Mouse (Mus musculus): ENCODE measurements at regions not wholly inside any gene's neighbourhood (a gene's known extent, or its start where the extent isn't known, plus 50 kb on each side); places are given as distances from the start of the nearest gene placed in this dataset.

DNA sequence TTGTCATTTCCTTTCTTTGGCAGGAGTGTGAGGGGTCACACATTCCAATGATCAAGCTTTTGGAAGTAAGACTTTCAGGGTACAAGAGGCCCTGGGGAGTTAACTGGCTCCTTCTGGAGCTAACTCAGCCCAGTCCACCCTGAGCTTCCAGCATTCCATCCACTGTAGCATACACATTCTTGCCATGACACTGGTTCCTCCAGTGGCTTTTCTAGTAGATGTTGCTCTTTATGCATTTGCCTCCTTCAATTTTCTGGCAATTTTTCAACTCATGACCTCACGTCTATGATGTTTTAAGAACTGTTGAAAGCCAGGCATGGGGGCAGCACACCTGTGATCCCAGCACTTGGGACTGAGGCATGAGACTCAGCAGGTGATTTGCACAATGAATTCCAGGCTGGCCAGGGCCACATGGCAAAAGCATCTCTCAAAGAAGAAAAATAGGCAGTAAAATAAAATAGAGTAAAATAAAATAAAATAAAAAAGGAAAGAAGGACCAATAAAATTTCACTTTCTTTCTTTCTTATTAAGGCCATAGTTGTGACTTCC, 113.0 kb downstream of the Plk2 start:
- no peak for DNase-seq
- no peaks in the 10 kb centered on the region for H3K27me3 ChIP-seq (replicated peaks; ENCODE audit: control insufficient read depth, insufficient read depth, low read length)
- TF ChIP-seq POLR2A (IDR thresholded peaks at IDR 0.05; ENCODE audit: low read depth, low read length) = no peak
- TF ChIP-seq CTCF (conservative IDR thresholded peaks at IDR 0.05; ENCODE audit: insufficient read depth, insufficient read length, low read depth, low read length) = no peak
- H3K4me3 ChIP-seq (ENCODE audit: insufficient read depth, low read depth, low read length) = no peak overlapping the region
- no peaks in the 10 kb centered on the region for H3K36me3 ChIP-seq (ENCODE audit: control insufficient read depth, insufficient read depth, low read length)
- WGBS = 56% methylated on average over 1 of the region's 1 CpGs
- H3K4me1 ChIP-seq (ENCODE audit: control insufficient read depth, insufficient read depth, low read length) = no peaks in the 10 kb centered on the region
- no peak overlapping the region for H3K27ac ChIP-seq (ENCODE audit: insufficient read depth, low read depth, low read length)

DNA sequence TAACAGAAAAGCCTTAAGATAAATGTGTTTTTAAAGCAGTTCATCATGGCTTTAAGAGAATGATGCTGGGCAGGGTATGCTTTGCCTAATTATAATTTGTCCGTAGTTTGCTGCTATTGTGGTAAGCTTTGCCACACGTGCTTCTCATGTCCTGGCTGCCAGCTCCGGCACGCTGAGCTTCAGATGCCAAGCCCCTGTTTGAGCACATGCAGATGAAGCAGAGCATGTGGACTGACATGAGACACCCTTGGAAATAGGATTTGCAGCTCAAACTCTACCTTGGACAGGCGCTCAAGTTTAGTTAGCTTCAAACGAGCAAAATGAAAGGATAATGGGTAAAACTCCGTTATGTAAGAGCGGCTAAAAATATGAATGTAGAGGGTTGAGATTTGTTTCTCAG, 123.1 kb downstream of the Plk2 start:
- Histone ChIP-seq H3K27ac (ENCODE audit: insufficient read depth, low read depth, low read length) (no peak overlapping the region), H3K4me3 (ENCODE audit: insufficient read depth, low read depth, low read length) (no peak overlapping the region), H3K27me3 (replicated peaks; ENCODE audit: control insufficient read depth, insufficient read depth, low read length) (no peaks in the 10 kb centered on the region), H3K36me3 (ENCODE audit: control insufficient read depth, insufficient read depth, low read length) (no peaks in the 10 kb centered on the region), H3K4me1 (ENCODE audit: control insufficient read depth, insufficient read depth, low read length) (no peaks in the 10 kb centered on the region)
- DNase-seq = no peak
- TF ChIP-seq CTCF (conservative IDR thresholded peaks at IDR 0.05; ENCODE audit: insufficient read depth, insufficient read length, low read depth, low read length) (no peak), POLR2A (IDR thresholded peaks at IDR 0.05; ENCODE audit: low read depth, low read length) (no peak)
- 94% methylated on average over 8 of the region's 8 CpGs for WGBS

- no peaks in the 10 kb centered on the region for H3K27me3 ChIP-seq (replicated peaks; ENCODE audit: control insufficient read depth, insufficient read depth, low read length)
- no peaks in the 10 kb centered on the region for H3K36me3 ChIP-seq (ENCODE audit: control insufficient read depth, insufficient read depth, low read length)
- no peaks in the 10 kb centered on the region for H3K4me1 ChIP-seq (ENCODE audit: control insufficient read depth, insufficient read depth, low read length)
- no peak overlapping the region for H3K4me3 ChIP-seq (ENCODE audit: insufficient read depth, low read depth, low read length)
- DNase-seq = no peak
- H3K27ac ChIP-seq (ENCODE audit: insufficient read depth, low read depth, low read length) = no peak overlapping the region
- TF ChIP-seq POLR2A (IDR thresholded peaks at IDR 0.05; ENCODE audit: low read depth, low read length) = no peak
- no peak for TF ChIP-seq CTCF (conservative IDR thresholded peaks at IDR 0.05; ENCODE audit: insufficient read depth, insufficient read length, low read depth, low read length)
- WGBS = 89% methylated on average over 4 of the region's 4 CpGs
Observed at GRCm38 (mm10) chr13:110522974-110523373, 128.1 kb downstream of the Plk2 start.

DNA sequence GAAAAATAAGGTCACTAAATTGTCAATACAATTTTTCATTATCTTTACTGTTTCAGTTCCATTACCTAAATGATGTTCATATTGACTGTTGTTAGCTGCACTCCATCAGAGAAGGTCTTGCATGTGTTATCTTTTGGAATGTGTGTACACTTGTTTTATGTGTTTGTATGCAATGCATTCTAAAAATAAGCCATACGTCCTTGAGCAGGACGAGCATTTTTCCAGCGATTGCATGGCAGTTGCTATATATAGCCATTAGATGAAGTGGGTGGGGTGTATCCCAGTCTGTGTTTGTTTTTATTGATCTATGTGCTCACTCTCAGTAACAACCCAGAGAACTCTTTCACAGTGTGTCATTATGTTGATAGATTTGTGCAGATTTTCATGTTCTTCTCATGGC, 132.8 kb downstream of the Plk2 start:
- DNase-seq = no peak
- H3K27ac ChIP-seq (ENCODE audit: insufficient read depth, low read depth, low read length) = no peak overlapping the region
- TF ChIP-seq CTCF (conservative IDR thresholded peaks at IDR 0.05; ENCODE audit: insufficient read depth, insufficient read length, low read depth, low read length) = no peak
- no peak for TF ChIP-seq POLR2A (IDR thresholded peaks at IDR 0.05; ENCODE audit: low read depth, low read length)
- H3K36me3 ChIP-seq (ENCODE audit: control insufficient read depth, insufficient read depth, low read length) = no peaks in the 10 kb centered on the region
- no peaks in the 10 kb centered on the region for H3K27me3 ChIP-seq (replicated peaks; ENCODE audit: control insufficient read depth, insufficient read depth, low read length)
- H3K4me1 ChIP-seq (ENCODE audit: control insufficient read depth, insufficient read depth, low read length) = no peaks in the 10 kb centered on the region
- H3K4me3 ChIP-seq (ENCODE audit: insufficient read depth, low read depth, low read length) = no peak overlapping the region
- WGBS = 63% methylated on average over 3 of the region's 3 CpGs

- TF ChIP-seq POLR2A (IDR thresholded peaks at IDR 0.05; ENCODE audit: low read depth, low read length) (no peak), CTCF (conservative IDR thresholded peaks at IDR 0.05; ENCODE audit: insufficient read depth, insufficient read length, low read depth, low read length) (no peak)
- Histone ChIP-seq H3K4me1 (ENCODE audit: control insufficient read depth, insufficient read depth, low read length) (no peaks in the 10 kb centered on the region), H3K4me3 (ENCODE audit: insufficient read depth, low read depth, low read length) (no peak overlapping the region), H3K36me3 (ENCODE audit: control insufficient read depth, insufficient read depth, low read length) (no peaks in the 10 kb centered on the region), H3K27me3 (replicated peaks; ENCODE audit: control insufficient read depth, insufficient read depth, low read length) (no peaks in the 10 kb centered on the region), H3K27ac (ENCODE audit: insufficient read depth, low read depth, low read length) (no peak overlapping the region)
- 97% methylated on average over 4 of the region's 4 CpGs for WGBS
- DNase-seq = no peak
Observed at GRCm38 (mm10) chr13:110529624-110530023, 134.8 kb downstream of the Plk2 start.

GRCm38 (mm10) chr13:110534320-110534764, 139.5 kb downstream of the Plk2 start:
- 37% methylated on average over 7 of the region's 7 CpGs for WGBS
- DNase-seq = peak; percentile 83

DNA sequence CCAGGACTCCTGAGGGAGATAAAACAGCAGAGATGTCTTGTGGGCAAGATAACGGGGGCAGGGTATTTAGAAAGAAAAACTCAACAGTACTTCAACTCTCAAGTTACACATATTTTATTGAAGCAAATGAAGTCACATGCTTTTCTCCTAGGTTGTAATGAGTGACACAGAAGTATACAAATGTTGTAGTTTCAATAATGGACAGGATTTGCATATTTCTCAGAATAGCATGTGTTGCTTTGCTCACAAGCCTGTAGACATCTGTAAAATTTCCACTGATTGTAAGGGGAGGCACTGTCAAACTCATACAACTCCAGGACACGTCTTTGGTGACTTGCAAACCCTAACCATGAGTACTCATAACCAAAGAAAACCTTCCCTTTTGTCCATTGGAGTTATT, 140.9 kb downstream of the Plk2 start:
- Histone ChIP-seq H3K4me1 (ENCODE audit: control insufficient read depth, insufficient read depth, low read length) (0 out of 2 replicates have a peak, but pooled peaks cover 2% of the 10 kb centered on the region), H3K27ac (ENCODE audit: insufficient read depth, low read depth, low read length) (no peak overlapping the region), H3K27me3 (replicated peaks; ENCODE audit: control insufficient read depth, insufficient read depth, low read length) (no peaks in the 10 kb centered on the region), H3K4me3 (ENCODE audit: insufficient read depth, low read depth, low read length) (no peak overlapping the region), H3K36me3 (ENCODE audit: control insufficient read depth, insufficient read depth, low read length) (no peaks in the 10 kb centered on the region)
- WGBS = 91% methylated on average over 2 of the region's 2 CpGs
- TF ChIP-seq CTCF (conservative IDR thresholded peaks at IDR 0.05; ENCODE audit: insufficient read depth, insufficient read length, low read depth, low read length) (no peak), POLR2A (IDR thresholded peaks at IDR 0.05; ENCODE audit: low read depth, low read length) (no peak)
- no peak for DNase-seq

More at GRCm38 (mm10) chr13:110534320-110534764, 139.5 kb downstream of the Plk2 start:
- TF ChIP-seq POLR2A (IDR thresholded peaks at IDR 0.05; ENCODE audit: low read depth, low read length) (no peak), CTCF (conservative IDR thresholded peaks at IDR 0.05; ENCODE audit: insufficient read depth, insufficient read length, low read depth, low read length) (no peak)
- Histone ChIP-seq H3K27ac (ENCODE audit: insufficient read depth, low read depth, low read length) (0 out of 2 replicates have a peak overlapping the region, but pooled peaks have one; percentile 3), H3K4me1 (ENCODE audit: control insufficient read depth, insufficient read depth, low read length) (0 out of 2 replicates have a peak, but pooled peaks cover 2% of the 10 kb centered on the region), H3K36me3 (ENCODE audit: control insufficient read depth, insufficient read depth, low read length) (no peaks in the 10 kb centered on the region), H3K4me3 (ENCODE audit: insufficient read depth, low read depth, low read length) (no peak overlapping the region), H3K27me3 (replicated peaks; ENCODE audit: control insufficient read depth, insufficient read depth, low read length) (no peaks in the 10 kb centered on the region)

All from kidney, adult 2 months (tissue).